Mouse (Mus musculus): ENCODE results near the gene Gm2012. TPM values are rescaled to one million over a fixed set of nuclear protein-coding genes. Genes with fewer than 3 reads are reported as not detected.

The Gm2012 gene
- polyA plus RNA-seq (2017; shearing (Covaris generic)): not detected

DNA sequence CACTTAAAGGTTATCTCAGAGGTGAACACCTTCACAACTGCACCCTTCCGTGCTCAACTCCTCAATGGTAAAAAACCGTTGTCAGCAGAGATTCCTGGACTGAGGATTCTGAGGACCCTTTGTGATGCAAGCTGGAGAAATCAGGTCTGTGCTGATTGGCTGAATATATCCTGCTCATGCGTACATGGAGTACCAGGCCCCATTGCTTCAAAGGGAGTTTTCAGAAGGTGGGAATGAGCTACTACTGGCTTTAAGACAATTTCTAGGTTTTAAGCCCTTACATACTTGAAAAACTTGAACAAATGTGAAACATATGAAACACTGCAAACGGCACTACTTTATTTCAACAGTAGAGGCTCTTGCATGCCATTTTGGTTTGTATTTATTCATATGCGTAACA, at the start of gene Gm2012:
Gene Gm2012, minus strand, starts transcription at position 101 of the 400 bp plus-strand sequence.

Other genes starting within 250 kb of the Gm2012 start
- gene Gm5168, start 180.3 kb downstream of the Gm2012 start, polyA plus RNA-seq (2017; shearing (Covaris generic)): not detected
- not detected for gene Gm2030, start 78.7 kb upstream of the Gm2012 start, polyA plus RNA-seq (2017; shearing (Covaris generic))